Mouse (Mus musculus) ovary, adult 18-20 months (tissue): ENCODE results near the gene Pik3r5.

Experiments
- DNase-seq: peaks from one replicate; pipeline ENCODE4 v3.0.0; 2022; ENCODE audit warnings: low spot score, mixed read lengths

Pik3r5 gene

GRCm38 (mm10) chr11:68531066-68531806, 99.3 kb downstream of the Pik3r5 start:
- no peak for DNase-seq

- DNase-seq, result no peak
Observed at GRCm38 (mm10) chr11:68531941-68532535, 100.1 kb downstream of the Pik3r5 start.

DNA sequence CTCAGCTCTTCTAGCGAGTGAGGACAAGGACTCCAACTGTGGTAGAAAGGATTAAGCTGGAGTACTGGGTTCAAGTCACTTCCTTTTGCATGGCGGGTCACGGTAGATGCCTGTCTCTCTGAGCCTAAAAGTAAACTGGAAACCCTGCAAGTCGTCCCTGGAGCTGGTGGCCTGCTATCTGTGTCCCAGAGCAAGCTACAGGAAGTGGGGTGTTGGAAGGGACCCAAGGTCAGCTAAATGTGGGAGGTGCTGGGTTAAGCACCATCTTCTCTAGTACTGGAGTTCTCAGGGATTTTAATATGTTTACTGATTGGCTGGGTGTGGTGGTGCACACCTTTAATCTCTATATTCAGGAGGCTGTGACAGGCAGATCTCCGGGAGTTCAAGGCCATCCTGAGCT, 100.9 kb downstream of the Pik3r5 start:
- DNase-seq, result no peak

DNA sequence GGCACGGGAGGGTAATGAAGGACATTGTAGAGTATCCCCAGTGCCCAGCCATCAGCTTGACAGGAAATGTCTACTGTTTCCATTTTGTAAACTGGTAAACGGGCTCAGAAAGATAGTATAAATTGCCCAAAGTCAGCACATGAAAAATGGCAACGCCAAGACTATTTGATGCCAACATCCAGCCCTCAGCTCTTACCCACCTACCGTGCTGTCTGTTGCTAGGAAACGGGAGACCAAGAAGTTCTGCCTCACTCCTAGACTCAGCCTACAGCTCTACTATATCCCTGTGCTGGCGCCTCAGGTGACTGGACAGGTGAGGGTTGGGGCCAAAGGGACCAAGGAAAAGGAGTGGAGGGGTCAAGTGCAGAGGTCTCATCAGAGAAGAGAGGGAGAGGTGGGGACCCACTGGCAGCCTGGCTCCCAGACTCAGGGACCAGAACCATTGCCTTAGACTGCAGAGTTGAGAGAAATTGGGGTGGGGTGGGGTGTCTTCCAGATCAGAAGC, 102.1 kb downstream of the Pik3r5 start:
- DNase-seq, result no peak

- DNase-seq, result no peak
Observed at GRCm38 (mm10) chr11:68536026-68536425, 104.1 kb downstream of the Pik3r5 start.

DNA sequence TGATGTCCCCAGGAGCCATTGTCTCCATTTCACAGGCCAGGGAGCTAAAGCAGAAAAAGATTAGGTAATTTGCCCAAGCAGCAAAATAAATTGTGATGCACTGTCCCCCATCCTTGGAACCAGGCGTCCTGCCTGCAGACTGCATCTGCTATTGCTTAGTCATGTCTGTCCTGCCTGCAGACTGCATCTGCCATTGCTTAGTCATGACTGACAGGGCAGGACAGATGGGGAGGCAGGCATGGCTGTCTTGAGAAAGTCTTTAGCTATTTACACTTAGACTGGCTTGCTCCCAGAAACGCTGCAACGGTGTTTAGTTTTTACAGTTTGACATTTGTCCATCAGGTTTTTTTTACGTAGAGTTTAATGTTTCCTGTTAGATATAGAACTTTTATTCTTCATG, 104.5 kb downstream of the Pik3r5 start:
- DNase-seq, result no peak

DNA sequence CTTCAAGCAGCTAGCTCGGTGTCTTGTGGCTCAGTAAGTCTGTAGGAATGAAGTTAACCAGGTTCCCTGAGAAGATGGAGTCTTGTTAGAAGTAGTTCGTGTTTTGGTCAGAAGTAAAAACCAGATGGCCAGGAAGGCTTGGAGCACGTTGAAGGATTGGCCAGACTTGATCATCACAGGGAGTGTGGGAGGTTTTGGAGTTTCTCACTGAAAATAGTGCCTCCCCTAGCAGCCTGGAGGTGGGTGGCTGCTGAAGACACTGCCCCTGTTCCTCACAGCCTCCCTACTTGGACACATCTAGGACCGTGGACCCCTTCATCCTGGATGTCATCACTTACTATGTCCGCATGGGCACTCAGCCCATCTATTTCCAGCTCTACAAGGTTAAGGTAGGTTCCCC, 107.7 kb downstream of the Pik3r5 start:
- DNase-seq, result no peak

DNA sequence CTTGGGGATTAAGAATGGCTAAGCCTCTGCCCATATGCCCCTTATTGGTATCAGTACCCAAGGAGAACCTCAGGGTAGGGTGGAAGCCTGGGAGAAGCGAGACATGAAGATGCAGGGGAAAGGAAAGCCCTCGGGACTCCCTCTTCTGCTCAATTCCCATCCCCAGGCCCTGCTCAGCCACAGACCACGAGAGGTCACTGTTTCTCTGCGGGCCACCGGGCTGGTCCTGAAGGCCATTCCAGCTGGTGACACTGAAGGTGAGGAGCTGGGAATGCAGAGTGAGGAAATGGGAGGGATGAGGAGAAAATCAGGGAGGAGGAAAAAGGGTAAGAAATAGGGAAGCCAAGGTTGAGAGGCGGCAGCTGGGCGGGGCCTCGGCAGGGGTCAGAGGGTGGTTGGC, 112.6 kb downstream of the Pik3r5 start:
- no peak for DNase-seq

DNA sequence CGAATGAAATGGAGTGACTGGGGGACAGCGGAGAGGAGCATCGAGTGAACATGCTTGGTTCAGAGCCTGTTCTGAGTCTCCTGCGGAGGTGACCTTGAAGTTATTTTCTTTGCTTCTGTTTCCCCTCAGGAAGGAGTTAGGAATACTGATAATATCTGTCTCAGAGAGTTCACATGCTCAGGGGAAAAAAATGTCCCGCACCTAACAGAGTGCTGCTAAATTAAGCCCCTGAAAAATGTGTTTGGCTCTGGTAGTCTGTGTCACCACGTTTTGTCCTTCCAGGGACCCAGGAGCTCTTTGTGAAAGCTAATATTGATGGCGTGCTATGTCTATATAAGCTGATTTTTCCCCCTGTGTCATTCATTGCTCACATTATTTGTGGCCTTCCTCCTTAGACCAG, 113.3 kb downstream of the Pik3r5 start:
- no peak for DNase-seq

DNA sequence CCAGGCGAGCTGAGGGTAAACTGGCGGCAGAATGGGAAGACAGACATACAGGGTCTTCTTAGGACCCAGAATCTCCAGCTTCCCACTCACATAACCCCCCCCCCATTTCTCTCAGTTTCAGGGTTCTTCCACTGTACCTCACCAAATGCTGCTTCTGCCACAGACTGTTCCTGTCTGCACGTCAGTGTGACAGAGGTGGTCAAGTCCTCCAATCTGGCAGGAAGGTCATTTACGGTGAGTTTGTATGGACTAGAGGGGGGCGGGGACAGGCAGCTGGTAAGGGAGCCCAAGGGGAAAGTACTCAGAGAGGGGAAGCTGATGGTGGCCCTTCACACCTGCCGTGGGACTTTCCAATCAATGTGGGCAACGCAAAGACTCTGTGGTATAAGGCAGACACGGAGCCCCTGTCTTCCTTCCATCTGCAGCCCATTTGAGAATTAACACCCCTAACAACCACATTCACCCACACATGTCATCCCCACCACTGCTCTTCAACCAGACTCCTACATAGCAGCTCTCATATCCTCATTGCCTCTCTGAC, 113.8 kb downstream of the Pik3r5 start:
- DNase-seq, result no peak
